Mouse (Mus musculus): ENCODE results near the gene Wdr76. TPM values are rescaled to one million over a fixed set of nuclear protein-coding genes. Genes with fewer than 3 reads are reported as not detected.
A peak's percentile ranks its signal among the peaks of the same experiment; 100 is the strongest.
"Not testable (repeated sequence)": the region's sequence is repeated elsewhere in the genome, so short reads cannot be mapped to it uniquely, and the experiment has no call there.

Gene Wdr76
- polyA plus RNA-seq, 1 experiment = 0.11 TPM

DNA sequence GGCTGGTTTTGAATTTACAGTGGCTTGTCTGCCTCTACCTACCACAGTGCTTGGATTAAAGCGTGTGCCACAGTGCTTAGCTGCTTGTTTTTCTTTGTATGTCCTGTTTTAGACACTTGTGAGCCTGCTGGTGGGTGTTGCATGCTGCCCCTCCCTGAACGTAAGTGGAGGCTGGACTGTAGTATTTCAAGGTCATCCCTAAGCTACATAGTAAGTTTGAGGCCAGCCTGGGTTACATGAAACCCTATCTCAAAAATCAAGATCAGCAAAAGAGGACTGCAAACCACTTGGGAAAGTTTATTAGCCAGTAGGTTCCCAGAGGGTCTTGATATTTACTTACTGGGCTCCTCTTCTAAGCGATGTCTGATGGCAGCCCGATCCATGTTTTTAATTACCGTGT is 11.6 kb downstream of the Wdr76 start:
- no peak overlapping the region for H3K4me3 ChIP-seq (replicated peaks)
- no peak for TF ChIP-seq TAL1 (IDR thresholded peaks at IDR 0.05; ENCODE audit: low read length)
- TF ChIP-seq GATA1 (IDR thresholded peaks at IDR 0.05; ENCODE audit: low read length) = no peak
- H3K36me3 ChIP-seq (ENCODE audit: control insufficient read depth) = peaks cover 75% of the 10 kb centered on the region
- no peaks in the 10 kb centered on the region for H3K9me3 ChIP-seq (ENCODE audit: control insufficient read depth, low read length)
- peaks cover 17% of the 10 kb centered on the region for H3K4me1 ChIP-seq (ENCODE audit: control insufficient read depth)
- no peaks in the 10 kb centered on the region for H3K27me3 ChIP-seq (ENCODE audit: control insufficient read depth)

DNA sequence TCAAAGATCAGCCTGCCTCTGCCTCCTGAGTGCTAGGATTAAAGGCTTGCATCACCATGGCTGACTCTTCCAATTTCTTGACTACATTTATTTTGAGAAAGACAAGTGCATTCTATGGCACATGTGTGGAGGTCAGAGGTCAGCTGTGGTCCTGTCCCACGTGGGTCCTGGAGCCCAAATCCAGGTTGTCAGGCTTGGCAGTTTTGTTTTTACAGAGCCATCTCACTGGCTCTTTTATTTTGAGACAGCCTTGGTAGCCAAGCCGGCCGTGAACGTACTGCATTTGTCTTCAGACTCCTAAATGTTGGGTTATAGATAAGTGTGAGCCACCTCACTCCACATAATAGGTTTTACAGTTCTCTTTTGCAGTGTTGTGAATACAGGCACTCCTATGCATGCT is 12.2 kb downstream of the Wdr76 start:
- H3K4me1 ChIP-seq (ENCODE audit: control insufficient read depth) = peaks cover 16% of the 10 kb centered on the region
- not testable (repeated sequence) for H3K4me3 ChIP-seq (replicated peaks); H3K27me3 ChIP-seq (ENCODE audit: control insufficient read depth); H3K9me3 ChIP-seq (ENCODE audit: control insufficient read depth, low read length)
- H3K36me3 ChIP-seq (ENCODE audit: control insufficient read depth) = peaks cover 74% of the 10 kb centered on the region

DNA sequence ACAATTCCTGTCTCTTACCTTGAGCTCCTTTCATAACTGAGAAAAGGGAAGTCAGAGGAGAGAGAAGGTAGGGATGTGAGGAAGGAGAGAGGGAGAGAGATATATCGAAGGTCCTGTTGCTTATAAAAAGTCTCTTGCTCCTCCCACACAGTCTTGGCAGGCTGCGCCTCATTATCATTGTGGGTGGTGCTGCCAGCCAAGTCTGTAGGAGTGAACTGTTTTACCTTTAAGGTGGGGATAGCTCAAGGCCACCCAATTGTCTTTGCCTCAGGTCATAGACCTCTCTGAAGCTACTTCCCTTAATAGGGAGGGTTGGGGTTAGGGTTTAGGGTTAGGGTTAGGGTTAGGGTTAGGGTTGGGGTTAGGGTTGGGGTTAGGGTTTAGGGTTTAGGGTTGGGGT is 15.5 kb downstream of the Wdr76 start:
- Histone ChIP-seq H3K4me3 (replicated peaks) (no peak overlapping the region), H3K9me3 (ENCODE audit: control insufficient read depth, low read length) (no peaks in the 10 kb centered on the region), H3K27me3 (ENCODE audit: control insufficient read depth) (no peaks in the 10 kb centered on the region), H3K4me1 (ENCODE audit: control insufficient read depth) (peaks cover 13% of the 10 kb centered on the region), H3K36me3 (ENCODE audit: control insufficient read depth) (peaks cover 74% of the 10 kb centered on the region)
- TF ChIP-seq GATA1 (IDR thresholded peaks at IDR 0.05; ENCODE audit: low read length) = no peak
- TF ChIP-seq TAL1 (IDR thresholded peaks at IDR 0.05; ENCODE audit: low read length) = no peak

DNA sequence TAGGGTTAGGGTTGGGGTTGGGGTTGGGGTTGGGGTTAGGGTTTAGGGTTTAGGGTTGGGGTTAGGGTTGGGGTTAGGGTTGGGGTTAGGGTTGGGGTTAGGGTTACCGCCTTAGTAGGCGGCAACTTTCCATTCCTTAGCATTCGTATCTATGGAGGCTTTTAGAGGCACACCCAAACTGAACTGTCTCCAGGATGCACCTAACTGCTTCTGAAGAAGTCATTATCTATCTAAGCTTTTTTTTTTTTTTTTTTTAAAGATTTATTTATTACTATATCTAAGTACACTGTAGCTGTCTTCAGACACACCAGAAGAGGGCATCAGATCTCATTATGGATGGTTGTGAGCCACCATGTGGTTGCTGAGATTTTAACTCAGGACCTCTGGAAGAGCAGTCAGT is 16.3 kb downstream of the Wdr76 start:
- H3K9me3 ChIP-seq (ENCODE audit: control insufficient read depth, low read length); H3K4me3 ChIP-seq (replicated peaks); H3K27me3 ChIP-seq (ENCODE audit: control insufficient read depth): not testable (repeated sequence)
- Histone ChIP-seq H3K36me3 (ENCODE audit: control insufficient read depth) (peaks cover 69% of the 10 kb centered on the region), H3K4me1 (ENCODE audit: control insufficient read depth) (peaks cover 13% of the 10 kb centered on the region)

DNA sequence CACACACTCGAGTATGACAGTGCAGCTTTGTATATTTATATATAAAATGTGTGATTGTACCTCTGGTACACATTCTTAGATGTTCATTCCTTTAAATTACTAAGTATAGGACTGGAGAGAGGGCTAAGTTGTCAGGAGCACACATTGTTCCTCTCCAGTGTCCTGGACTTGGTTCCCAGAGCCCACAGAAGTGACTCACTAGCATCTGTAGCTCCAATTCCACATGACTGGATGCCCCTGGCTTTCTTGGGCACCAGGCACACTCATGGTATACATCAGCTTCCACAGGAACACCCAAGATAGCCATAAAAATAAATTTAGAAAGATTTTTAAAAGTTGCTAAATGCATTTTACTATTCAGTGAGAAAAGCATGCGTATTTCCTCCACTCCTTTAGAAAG is 18.5 kb downstream of the Wdr76 start:
- no peaks in the 10 kb centered on the region for H3K27me3 ChIP-seq (ENCODE audit: control insufficient read depth)
- TF ChIP-seq GATA1 (IDR thresholded peaks at IDR 0.05; ENCODE audit: low read length) (no peak), TAL1 (IDR thresholded peaks at IDR 0.05; ENCODE audit: low read length) (no peak)
- H3K36me3 ChIP-seq (ENCODE audit: control insufficient read depth) = peaks cover 59% of the 10 kb centered on the region
- no peak overlapping the region for H3K4me3 ChIP-seq (replicated peaks)
- no peaks in the 10 kb centered on the region for H3K9me3 ChIP-seq (ENCODE audit: control insufficient read depth, low read length)
- H3K4me1 ChIP-seq (ENCODE audit: control insufficient read depth) = peaks cover 13% of the 10 kb centered on the region

DNA sequence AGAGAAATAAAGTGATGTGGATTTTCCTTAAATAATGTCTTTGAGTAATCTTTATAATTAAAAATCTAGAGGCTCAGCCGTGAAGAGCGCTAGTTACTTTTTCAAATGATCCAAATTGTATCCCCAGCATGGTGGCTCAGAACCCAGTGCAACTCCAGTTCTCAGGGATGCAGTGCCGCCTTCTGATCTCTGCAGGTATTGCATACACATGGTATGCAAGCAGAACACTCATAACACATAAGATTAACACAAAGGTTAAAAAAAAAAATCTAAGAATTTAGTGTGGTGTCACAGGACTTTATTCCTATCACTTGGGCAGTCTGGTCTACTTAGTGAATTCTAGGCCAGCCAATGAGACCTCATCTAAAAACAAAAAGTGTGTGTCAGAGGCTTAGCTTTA is 38.3 kb downstream of the Wdr76 start:
- Histone ChIP-seq H3K27me3 (ENCODE audit: control insufficient read depth) (no peaks in the 10 kb centered on the region), H3K4me3 (replicated peaks) (no peak overlapping the region), H3K36me3 (ENCODE audit: control insufficient read depth) (peaks cover 93% of the 10 kb centered on the region), H3K4me1 (ENCODE audit: control insufficient read depth) (no peaks in the 10 kb centered on the region), H3K9me3 (ENCODE audit: control insufficient read depth, low read length) (no peaks in the 10 kb centered on the region)
- TF ChIP-seq GATA1 (IDR thresholded peaks at IDR 0.05; ENCODE audit: low read length) (no peak), TAL1 (IDR thresholded peaks at IDR 0.05; ENCODE audit: low read length) (no peak)

DNA sequence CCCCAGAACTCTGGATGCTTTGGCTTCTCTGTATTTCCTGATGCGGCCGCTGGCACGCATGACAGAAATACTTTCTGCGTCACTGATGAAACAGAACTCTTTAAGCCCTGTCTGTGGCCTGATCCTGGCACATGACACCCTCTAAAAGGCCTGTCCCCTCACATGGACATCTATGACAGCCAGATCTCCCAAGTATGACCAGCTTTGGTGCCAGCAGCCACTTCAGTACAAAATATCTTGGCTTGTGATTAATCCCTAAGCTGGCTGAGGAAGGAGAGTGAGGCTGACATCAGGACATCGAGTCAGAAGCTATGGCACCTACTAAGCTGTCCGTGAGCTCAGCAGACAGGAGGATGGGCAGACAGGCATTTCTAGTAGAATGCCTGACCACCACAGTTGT is 43.1 kb downstream of the Wdr76 start:
- no peak overlapping the region for H3K4me3 ChIP-seq (replicated peaks)
- H3K9me3 ChIP-seq (ENCODE audit: control insufficient read depth, low read length) = no peaks in the 10 kb centered on the region
- TF ChIP-seq GATA1 (IDR thresholded peaks at IDR 0.05; ENCODE audit: low read length) = no peak
- H3K4me1 ChIP-seq (ENCODE audit: control insufficient read depth) = no peaks in the 10 kb centered on the region
- H3K36me3 ChIP-seq (ENCODE audit: control insufficient read depth) = peaks cover 51% of the 10 kb centered on the region
- no peaks in the 10 kb centered on the region for H3K27me3 ChIP-seq (ENCODE audit: control insufficient read depth)

DNA sequence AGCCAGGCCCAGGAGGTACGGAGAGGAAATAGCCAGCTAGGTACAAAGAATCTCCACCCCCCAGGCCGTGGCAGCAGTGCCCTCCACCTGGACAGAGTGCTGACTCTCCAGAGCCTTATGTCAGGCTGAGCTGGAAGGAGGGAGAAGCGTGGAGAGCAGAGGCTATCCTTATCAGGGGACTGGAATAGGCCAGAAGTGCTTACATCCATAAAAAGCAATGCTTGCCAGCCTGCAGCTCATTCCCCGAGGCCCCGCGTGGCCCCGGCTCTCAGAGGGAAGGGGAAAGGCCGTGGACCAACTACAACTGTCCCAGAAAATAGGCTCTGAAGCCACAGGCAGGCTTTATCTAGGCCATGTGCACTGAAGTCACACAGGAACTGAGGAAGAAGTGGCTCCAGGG is 44.7 kb downstream of the Wdr76 start:
- Histone ChIP-seq H3K4me1 (ENCODE audit: control insufficient read depth) (no peaks in the 10 kb centered on the region), H3K36me3 (ENCODE audit: control insufficient read depth) (peaks cover 34% of the 10 kb centered on the region), H3K9me3 (ENCODE audit: control insufficient read depth, low read length) (no peaks in the 10 kb centered on the region), H3K4me3 (replicated peaks) (no peak overlapping the region), H3K27me3 (ENCODE audit: control insufficient read depth) (no peaks in the 10 kb centered on the region)
- TF ChIP-seq GATA1 (IDR thresholded peaks at IDR 0.05; ENCODE audit: low read length) (no peak), TAL1 (IDR thresholded peaks at IDR 0.05; ENCODE audit: low read length) (no peak)

DNA sequence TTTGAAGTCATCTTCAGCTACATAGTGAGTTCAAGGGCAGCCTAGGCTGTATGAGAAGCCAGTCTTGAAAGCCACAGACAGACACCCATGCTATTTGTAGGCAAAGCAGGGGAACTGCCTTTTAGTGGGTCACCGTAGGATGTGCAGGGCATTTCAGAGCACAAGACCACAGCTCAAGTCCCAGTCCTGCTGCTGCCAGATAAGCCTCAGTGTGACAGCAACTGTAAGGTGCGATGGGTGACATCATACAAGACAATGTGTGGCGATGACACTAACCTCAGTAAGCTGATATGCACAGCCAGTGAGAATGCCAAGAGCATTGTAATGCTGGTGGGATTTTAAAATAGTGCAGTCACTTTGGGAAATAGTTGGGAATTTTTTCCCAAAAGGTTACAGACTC is 56.6 kb downstream of the Wdr76 start:
- no peak overlapping the region for H3K4me3 ChIP-seq (replicated peaks)
- H3K9me3 ChIP-seq (ENCODE audit: control insufficient read depth, low read length) = no peaks in the 10 kb centered on the region
- H3K4me1 ChIP-seq (ENCODE audit: control insufficient read depth) = peaks cover 4% of the 10 kb centered on the region
- H3K36me3 ChIP-seq (ENCODE audit: control insufficient read depth) = no peaks in the 10 kb centered on the region
- no peak for TF ChIP-seq GATA1 (IDR thresholded peaks at IDR 0.05; ENCODE audit: low read length)
- TF ChIP-seq TAL1 (IDR thresholded peaks at IDR 0.05; ENCODE audit: low read length) = 0 out of 3 replicates have a peak, but pooled peaks have one; percentile 5
- H3K27me3 ChIP-seq (ENCODE audit: control insufficient read depth) = no peaks in the 10 kb centered on the region

DNA sequence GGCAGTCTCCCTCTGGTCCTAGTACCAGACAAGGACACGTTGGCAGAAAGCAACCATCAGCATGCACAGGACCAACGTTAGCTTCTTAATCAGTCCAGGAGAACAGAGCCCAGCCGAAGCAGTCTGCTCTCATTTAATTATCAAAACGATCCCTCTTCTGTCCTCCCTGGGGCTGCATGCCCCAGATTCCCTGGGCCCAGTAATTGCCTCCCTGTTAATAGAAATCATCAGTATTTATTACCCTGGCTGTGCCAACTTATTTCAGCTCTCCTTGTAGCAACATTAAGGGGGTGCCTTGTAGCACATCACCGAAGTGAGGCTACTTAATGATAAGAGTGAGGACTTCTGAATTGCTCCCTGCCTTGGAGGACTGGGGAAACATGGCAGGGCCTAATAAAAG is 59.4 kb downstream of the Wdr76 start:
- Histone ChIP-seq H3K9me3 (ENCODE audit: control insufficient read depth, low read length) (no peaks in the 10 kb centered on the region), H3K4me3 (replicated peaks) (no peak overlapping the region), H3K36me3 (ENCODE audit: control insufficient read depth) (no peaks in the 10 kb centered on the region), H3K4me1 (ENCODE audit: control insufficient read depth) (peaks cover 4% of the 10 kb centered on the region), H3K27me3 (ENCODE audit: control insufficient read depth) (no peaks in the 10 kb centered on the region)
- TF ChIP-seq GATA1 (IDR thresholded peaks at IDR 0.05; ENCODE audit: low read length) = no peak
- no peak for TF ChIP-seq TAL1 (IDR thresholded peaks at IDR 0.05; ENCODE audit: low read length)

Measured in erythroblast, embryonic 14.5 days (primary cell).